Mouse (Mus musculus) stomach, embryonic 16.5 days (tissue): ENCODE measurements around the gene Ankmy2. TPM values are rescaled to one million over a fixed set of nuclear protein-coding genes. Genes with fewer than 3 reads are reported as not detected.
"Not testable (repeated sequence)": the region's sequence is repeated elsewhere in the genome, so short reads cannot be mapped to it uniquely, and the experiment has no call there.

ENCODE experiments used
- ATAC-seq: fragments of 200-750 bp; cut with Nextera tagmentation; 2 replicates; pipeline ENCODE4 v1.8.0; 2017; ENCODE audit warnings: moderate number of reproducible peaks, moderate TSS enrichment; ENCODE audit not compliant: insufficient read depth, low FRiP score
- H3K27ac ChIP-seq: fragments of 300-500 bp; sonication (generic); 2 replicates; pipeline ENCODE4 v1.5.1; 2014; ENCODE audit warnings: low read length
- H3K27me3 ChIP-seq: fragments of 300-500 bp; sonication (generic); 2 replicates; pipeline ENCODE4 v1.6.1; 2014; ENCODE audit warnings: low read length, control low read depth, mixed read lengths; ENCODE audit not compliant: control insufficient read depth, insufficient read depth
- H3K36me3 ChIP-seq: fragments of 300-500 bp; sonication (generic); 2 replicates; pipeline ENCODE4 v1.6.1; 2014; ENCODE audit warnings: low read length; ENCODE audit not compliant: control insufficient read depth, insufficient read depth
- H3K4me1 ChIP-seq: fragments of 300-500 bp; sonication (generic); 2 replicates; pipeline ENCODE4 v1.6.1; 2014; ENCODE audit warnings: low read length, control low read depth, mixed read lengths; ENCODE audit not compliant: control insufficient read depth, insufficient read depth
- H3K4me2 ChIP-seq: fragments of 300-500 bp; sonication (generic); 2 replicates; pipeline ENCODE4 v1.6.1; 2014; ENCODE audit warnings: low read depth, low read length, mixed read lengths
- H3K4me3 ChIP-seq: fragments of 300-500 bp; sonication (generic); replicated peaks from 2 replicates; pipeline ENCODE4 v1.5.1; 2014; ENCODE audit warnings: mild to moderate bottlenecking, low read length
- H3K9ac ChIP-seq: fragments of 300-500 bp; sonication (generic); 2 replicates; pipeline ENCODE4 v1.6.1; 2014; ENCODE audit warnings: low read length
- H3K9me3 ChIP-seq: fragments of 300-500 bp; sonication (generic); replicated peaks from 2 replicates; pipeline ENCODE4 v1.6.1; 2016; ENCODE audit warnings: low read length, control low read depth; ENCODE audit not compliant: control insufficient read depth
- WGBS: fragments of 180-500 bp; shearing (Covaris S2); extraction: QIAGEN DNeasy Blood & Tissue Kit; methylation state at CpG from one replicate; pipeline ENCODE4 v1.1.7; 2014; 5-methylcytosine and 5-hydroxymethylcytosine counted together
- polyA plus RNA-seq: library from polyadenylated mRNA; unstranded; fragments of >200 nt; fragmentation: Nextera tagmentation; extraction: Ambion mirVana; gene quantifications from 2 replicates; pipeline ENCODE4 v1.2.1, GENCODE M21; 2015

Gene Ankmy2
- polyA plus RNA-seq, 1 experiment from 2014 or later, result 40.8 TPM

DNA sequence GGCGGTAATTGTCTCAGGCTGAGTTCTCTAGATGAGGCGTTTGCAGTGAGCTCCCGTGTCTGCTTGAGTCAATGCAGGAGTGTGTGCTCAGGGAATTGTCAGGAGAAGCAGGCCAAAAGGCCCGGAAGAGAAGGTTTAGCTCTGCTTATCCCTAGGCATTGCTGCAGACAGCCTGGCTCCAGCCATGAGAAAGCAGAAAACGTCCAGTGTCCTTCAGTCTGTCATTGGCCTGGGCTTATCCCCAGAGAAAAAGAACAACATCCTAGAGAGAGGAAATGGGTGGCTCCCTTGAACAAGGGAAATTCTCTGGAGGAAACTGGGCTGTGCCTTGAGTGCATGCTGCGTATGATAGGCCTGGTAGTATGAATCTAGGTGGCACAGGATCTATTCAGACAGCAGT is 25.7 kb downstream of the Ankmy2 start:
- H3K9me3 ChIP-seq, result no peaks in the 10 kb centered on the region
- no peak overlapping the region for H3K4me2 ChIP-seq
- H3K4me1 ChIP-seq, result no peaks in the 10 kb centered on the region
- H3K27me3 ChIP-seq, result no peaks in the 10 kb centered on the region
- no peak overlapping the region for H3K27ac ChIP-seq
- H3K4me3 ChIP-seq, result no peak overlapping the region
- H3K9ac ChIP-seq, result no peak overlapping the region
- peaks cover 17% of the 10 kb centered on the region for H3K36me3 ChIP-seq
- ATAC-seq, result no peak
- 84% methylated on average over 6 of the region's 6 CpGs for WGBS

DNA sequence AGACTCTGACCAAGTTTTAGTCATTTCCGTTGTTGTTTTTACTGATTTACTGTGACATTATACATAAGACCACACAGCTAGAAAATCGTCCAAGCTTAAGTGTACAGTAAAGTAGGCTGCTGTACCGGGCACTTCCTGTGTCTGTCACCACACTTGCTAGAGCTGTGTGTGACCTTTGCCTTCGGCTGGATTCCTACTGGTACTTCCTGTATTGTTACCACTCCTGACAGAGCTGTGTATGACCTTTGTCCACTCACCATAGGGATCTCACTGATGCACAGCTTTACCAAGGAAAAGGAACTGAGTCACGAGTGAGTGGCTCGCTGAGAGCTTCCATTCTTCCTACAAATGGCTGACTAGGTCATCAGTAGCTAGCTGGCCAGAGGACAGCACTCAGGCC is 30.2 kb downstream of the Ankmy2 start:
- peak; percentile 53; the same call in 1 of the 2 replicates for ATAC-seq
- Histone ChIP-seq H3K4me3 (no peak overlapping the region), H3K4me2 (no peak overlapping the region), H3K27me3 (no peaks in the 10 kb centered on the region), H3K9ac (no peak overlapping the region), H3K36me3 (peaks cover 30% of the 10 kb centered on the region), H3K27ac (no peak overlapping the region), H3K9me3 (no peaks in the 10 kb centered on the region), H3K4me1 (no peaks in the 10 kb centered on the region)
- 64% methylated on average over 6 of the region's 6 CpGs for WGBS

DNA sequence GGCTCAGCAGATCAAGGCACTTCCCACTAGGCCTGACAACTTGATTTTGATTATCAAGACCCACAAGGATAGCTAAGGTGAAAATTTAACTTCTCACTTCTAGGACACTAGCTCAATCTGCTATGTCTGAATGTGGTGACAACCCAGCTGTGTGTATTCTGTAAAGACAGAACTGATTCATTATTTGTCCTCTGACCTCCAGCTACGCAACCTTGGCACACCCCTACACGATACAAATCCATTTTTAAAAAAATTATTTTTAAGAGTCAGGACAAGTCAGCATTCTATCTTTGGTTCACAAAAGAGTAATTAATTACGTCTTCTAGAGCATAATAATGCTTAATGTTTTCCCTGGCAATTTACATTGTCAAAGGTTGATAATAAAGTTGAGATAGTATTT is 32.7 kb downstream of the Ankmy2 start:
- no peak for ATAC-seq

DNA sequence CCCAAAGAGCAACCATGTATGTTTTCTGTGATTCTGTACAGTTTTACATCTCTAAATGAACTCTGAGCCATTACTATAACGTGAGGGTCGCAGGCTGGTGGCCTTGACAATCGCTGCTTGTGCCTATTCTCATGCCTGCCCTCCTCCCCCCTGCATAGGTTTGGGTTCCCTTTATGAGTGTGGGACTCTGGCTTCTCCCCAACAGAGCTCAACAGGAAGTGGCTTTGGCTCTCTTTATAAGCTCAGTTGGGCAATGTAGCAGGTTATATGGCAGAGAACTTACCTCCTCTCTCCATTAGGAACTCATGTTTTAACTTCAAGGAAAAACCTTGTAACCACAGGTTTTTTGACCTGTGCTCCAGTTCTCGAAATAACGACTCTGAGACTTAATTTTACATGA is 33.4 kb downstream of the Ankmy2 start:
- H3K4me1 ChIP-seq, result no peaks in the 10 kb centered on the region
- ATAC-seq, result no peak
- no peak overlapping the region for H3K4me2 ChIP-seq
- H3K27ac ChIP-seq, result no peak overlapping the region
- no peak overlapping the region for H3K4me3 ChIP-seq
- H3K9ac ChIP-seq, result no peak overlapping the region
- WGBS, result 87% methylated on average over 5 of the region's 5 CpGs
- no peaks in the 10 kb centered on the region for H3K27me3 ChIP-seq
- H3K9me3 ChIP-seq, result no peaks in the 10 kb centered on the region
- H3K36me3 ChIP-seq, result peaks cover 35% of the 10 kb centered on the region

More for the DNA sequence above, 32.7 kb downstream of the Ankmy2 start:
- H3K36me3 ChIP-seq, result peaks cover 30% of the 10 kb centered on the region
- H3K4me1 ChIP-seq, result no peaks in the 10 kb centered on the region
- WGBS, result 86% methylated on average over 3 of the region's 3 CpGs
- H3K27ac ChIP-seq, result no peak overlapping the region
- no peak overlapping the region for H3K4me3 ChIP-seq
- no peaks in the 10 kb centered on the region for H3K9me3 ChIP-seq
- no peaks in the 10 kb centered on the region for H3K27me3 ChIP-seq
- H3K4me2 ChIP-seq, result no peak overlapping the region
- no peak overlapping the region for H3K9ac ChIP-seq

DNA sequence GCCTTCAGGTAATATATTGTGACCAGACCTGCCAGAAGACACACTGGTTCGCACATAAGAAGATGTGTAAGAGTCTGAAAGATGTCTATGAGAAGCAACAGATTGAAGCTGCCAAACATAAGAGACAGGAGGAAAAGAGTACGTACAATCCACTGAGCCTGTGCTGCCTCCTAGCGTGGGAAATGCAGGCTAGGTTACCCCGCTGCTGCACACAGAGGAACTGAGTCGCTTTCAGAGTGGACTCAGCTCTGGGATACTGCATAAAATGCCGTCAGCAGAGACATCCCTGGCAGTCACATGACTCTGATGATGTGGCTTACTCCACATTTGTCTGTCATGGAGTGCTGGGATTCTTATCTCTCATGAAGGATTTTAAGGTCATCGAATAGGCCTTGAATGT is 38.1 kb downstream of the Ankmy2 start:
- no peak overlapping the region for H3K27ac ChIP-seq
- WGBS, result 91% methylated on average over 7 of the region's 7 CpGs
- no peaks in the 10 kb centered on the region for H3K27me3 ChIP-seq
- H3K4me1 ChIP-seq, result no peaks in the 10 kb centered on the region
- no peak overlapping the region for H3K4me2 ChIP-seq
- H3K4me3 ChIP-seq, result no peak overlapping the region
- ATAC-seq, result no peak
- no peak overlapping the region for H3K9ac ChIP-seq
- peaks cover 50% of the 10 kb centered on the region for H3K36me3 ChIP-seq
- H3K9me3 ChIP-seq, result peaks cover 19% of the 10 kb centered on the region

DNA sequence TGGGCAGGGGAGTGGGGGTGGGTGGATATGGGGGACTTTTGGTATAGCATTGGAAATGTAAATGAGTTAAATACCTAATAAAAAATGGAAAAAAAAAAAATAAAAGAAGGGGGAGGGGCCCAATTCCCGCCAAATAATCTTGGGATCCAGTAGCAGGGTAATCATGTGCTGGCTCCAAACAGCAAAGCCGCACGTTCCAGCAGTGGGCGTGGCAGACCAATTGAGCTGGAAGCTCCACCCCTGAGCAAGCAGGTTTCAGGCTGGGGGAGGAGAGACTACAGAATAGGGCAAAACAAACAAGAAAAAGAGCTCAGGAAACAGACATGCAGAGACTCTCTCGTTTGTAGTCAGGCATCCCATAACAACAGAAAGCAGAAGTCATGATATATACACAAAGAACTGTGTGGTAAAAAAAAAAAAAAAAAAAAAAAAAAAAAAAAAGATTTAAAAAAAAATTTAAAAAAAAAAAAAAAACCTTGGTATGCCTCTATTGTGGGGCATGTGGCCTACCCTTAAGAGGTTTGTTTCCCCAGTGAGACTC is 48.7 kb downstream of the Ankmy2 start:
- H3K4me1 ChIP-seq, H3K27ac ChIP-seq, H3K36me3 ChIP-seq, H3K9ac ChIP-seq, ATAC-seq, H3K4me3 ChIP-seq, H3K4me2 ChIP-seq, H3K9me3 ChIP-seq, H3K27me3 ChIP-seq: not testable (repeated sequence)
- 47% methylated on average over 5 of the region's 5 CpGs for WGBS

DNA sequence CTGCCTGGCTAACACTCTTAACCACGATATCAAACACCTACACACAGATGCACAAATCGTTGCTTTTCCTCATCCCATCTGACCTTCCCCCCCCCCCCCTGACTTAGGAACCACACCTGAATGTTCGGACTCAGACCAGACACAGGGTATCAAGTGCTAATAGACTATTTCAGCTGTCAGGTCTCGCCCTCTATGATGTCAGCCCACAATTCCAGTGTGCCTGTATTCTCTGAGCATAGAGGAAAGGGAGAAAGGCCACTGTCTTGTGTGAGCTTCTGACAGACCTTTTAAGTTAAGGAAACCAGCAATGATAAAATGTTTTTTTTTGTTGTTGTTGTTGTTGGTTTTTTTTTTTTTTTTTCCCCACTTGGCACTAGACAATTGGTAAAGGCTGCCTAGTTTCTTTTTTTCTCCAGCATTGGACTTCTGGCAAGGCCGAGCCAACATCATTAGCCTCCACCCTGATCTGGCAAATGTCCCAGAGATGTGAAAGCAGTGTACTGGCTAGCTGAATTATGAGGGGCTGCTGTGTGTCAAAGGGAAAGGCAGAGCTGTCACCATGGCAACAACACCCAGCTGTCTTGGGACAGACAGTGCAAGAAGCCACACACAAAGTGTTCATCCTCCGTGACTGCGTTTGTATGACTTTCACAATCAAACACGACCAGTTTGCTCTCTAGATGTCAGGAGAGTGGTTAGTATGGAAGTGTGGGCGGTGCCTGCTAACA is 50.3 kb downstream of the Ankmy2 start:
- no peaks in the 10 kb centered on the region for H3K36me3 ChIP-seq
- peak overlapping the region; percentile 57 for H3K27ac ChIP-seq
- peak; percentile 94 for ATAC-seq
- H3K4me3 ChIP-seq, result peak overlapping the region; percentile 21; the same call in 1 of the 2 replicates
- no peaks in the 10 kb centered on the region for H3K27me3 ChIP-seq
- H3K9me3 ChIP-seq, result no peaks in the 10 kb centered on the region
- H3K9ac ChIP-seq, result no peak overlapping the region
- H3K4me2 ChIP-seq, result peak overlapping the region; percentile 24; the same call in 1 of the 2 replicates
- H3K4me1 ChIP-seq, result peaks cover 3% of the 10 kb centered on the region; the same call in 1 of the 2 replicates
- 50% methylated on average over 9 of the region's 9 CpGs for WGBS

DNA sequence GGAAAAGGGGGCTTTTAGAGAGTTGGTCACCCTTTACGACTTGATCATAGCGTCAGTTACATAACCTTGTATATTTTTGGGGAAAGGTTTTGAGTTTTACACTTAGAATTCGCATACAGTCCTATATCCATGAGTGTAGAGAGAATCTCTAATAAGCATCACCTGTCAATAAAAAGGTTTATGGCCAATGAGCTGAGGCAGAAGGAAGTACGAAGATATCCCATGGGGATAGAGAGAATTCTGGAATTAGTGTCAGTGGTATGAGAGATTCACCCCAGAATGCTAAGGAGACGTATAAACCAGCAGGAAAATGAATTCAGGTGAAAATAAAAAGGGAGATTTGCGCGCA is 50.9 kb downstream of the Ankmy2 start:
- Histone ChIP-seq H3K9me3 (no peaks in the 10 kb centered on the region), H3K27me3 (no peaks in the 10 kb centered on the region), H3K9ac (no peak overlapping the region), H3K4me3 (peak overlapping the region; percentile 21; the same call in 1 of the 2 replicates), H3K36me3 (no peaks in the 10 kb centered on the region), H3K4me1 (peaks cover 3% of the 10 kb centered on the region; the same call in 1 of the 2 replicates), H3K27ac (peak overlapping the region; percentile 57), H3K4me2 (peak overlapping the region; percentile 24; the same call in 1 of the 2 replicates)
- WGBS, result 68% methylated on average over 7 of the region's 7 CpGs
- no peak for ATAC-seq

DNA sequence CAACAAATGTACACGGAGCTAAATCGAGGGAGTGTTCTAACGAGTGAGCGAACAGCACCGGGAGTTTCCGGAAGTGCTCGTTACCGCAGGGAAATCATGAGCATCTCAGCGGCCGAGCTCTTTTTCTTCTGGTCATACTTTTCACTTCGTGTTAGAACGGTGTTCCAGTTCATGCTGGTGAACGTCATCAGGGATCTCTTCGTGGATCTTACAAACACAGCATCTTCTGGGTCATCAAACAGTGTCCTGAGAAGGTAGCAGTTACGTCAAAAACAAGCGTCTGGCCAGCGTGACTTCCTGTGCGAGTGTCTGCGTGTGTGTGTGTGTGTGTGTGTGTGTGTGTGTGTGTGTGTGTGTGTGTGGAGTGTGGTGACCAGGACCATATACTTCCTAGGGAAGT is 51.5 kb downstream of the Ankmy2 start:
- WGBS, result 64% methylated on average over 19 of the region's 19 CpGs
- H3K9ac ChIP-seq, result no peak overlapping the region
- peaks cover 3% of the 10 kb centered on the region; the same call in 1 of the 2 replicates for H3K4me1 ChIP-seq
- H3K4me2 ChIP-seq, result no peak overlapping the region
- no peaks in the 10 kb centered on the region for H3K9me3 ChIP-seq
- H3K36me3 ChIP-seq, result no peaks in the 10 kb centered on the region
- no peaks in the 10 kb centered on the region for H3K27me3 ChIP-seq
- no peak for ATAC-seq
- no peak overlapping the region for H3K4me3 ChIP-seq
- H3K27ac ChIP-seq, result no peak overlapping the region
